Mouse (Mus musculus) bone marrow macrophage, adult 2 months (primary cell): ENCODE measurements around the gene Eci1.

Experiments used
- CTCF ChIP-seq: IDR thresholded peaks from 2 replicates; pipeline ENCODE4 v1.5.1; 2012; ENCODE audit warnings: low read depth, mild to moderate bottlenecking, low read length, moderate library complexity
- POLR2A ChIP-seq: IDR thresholded peaks from 2 replicates; pipeline ENCODE4 v1.6.1; 2012; ENCODE audit warnings: mild to moderate bottlenecking, low read depth, low read length, borderline replicate concordance

- TF ChIP-seq POLR2A: no peak
- no peak for TF ChIP-seq CTCF
These were observed 16.3 kb downstream of the Eci1 start, which contains the start of gene Dnase1l2 for GRCm38 (mm10) chr17:24442632-24443155.
